Mouse (Mus musculus) hindbrain, embryonic 11.5 days (tissue): Measurements from ENCODE around the gene Ipcef1. TPM values are rescaled to one million over a fixed set of nuclear protein-coding genes. Genes with fewer than 3 reads are reported as not detected.
"Not testable (repeated sequence)": the region's sequence is repeated elsewhere in the genome, so short reads cannot be mapped to it uniquely, and the experiment has no call there.

ENCODE experiments used
- ATAC-seq: fragments of 200-750 bp; cut with Nextera tagmentation; 2 replicates; pipeline ENCODE4 v1.8.0; 2017; ENCODE audit warnings: mild to moderate bottlenecking, moderate TSS enrichment, moderate library complexity; ENCODE audit not compliant: low FRiP score
- DNase-seq: peaks from one replicate; pipeline ENCODE4 v3.0.0-alpha.2; 2015; ENCODE audit warnings: low spot score
- H3K27ac ChIP-seq: fragments of 300-500 bp; sonication (generic); 2 replicates; pipeline ENCODE4 v1.5.1; 2014; ENCODE audit warnings: mild to moderate bottlenecking, low read depth, low read length
- H3K27me3 ChIP-seq: fragments of 300-500 bp; sonication (generic); 2 replicates; pipeline ENCODE4 v1.6.1; 2014; ENCODE audit warnings: mild to moderate bottlenecking, low read length, moderate library complexity, mixed read lengths; ENCODE audit not compliant: control insufficient read depth, insufficient read depth
- H3K36me3 ChIP-seq: fragments of 300-500 bp; sonication (generic); 2 replicates; pipeline ENCODE4 v1.6.1; 2014; ENCODE audit warnings: mild to moderate bottlenecking, low read length, moderate library complexity, mixed read lengths; ENCODE audit not compliant: control insufficient read depth, insufficient read depth
- H3K4me1 ChIP-seq: fragments of 300-500 bp; sonication (generic); replicated peaks from 2 replicates; pipeline ENCODE4 v1.6.1; 2014; ENCODE audit warnings: low read length, mixed read lengths; ENCODE audit not compliant: control insufficient read depth, insufficient read depth
- H3K4me2 ChIP-seq: fragments of 300-500 bp; sonication (generic); replicated peaks from 2 replicates; pipeline ENCODE4 v1.6.1; 2014; ENCODE audit warnings: mild to moderate bottlenecking, low read depth, low read length
- H3K4me3 ChIP-seq: fragments of 300-500 bp; sonication (generic); 2 replicates; pipeline ENCODE4 v1.5.1; 2014; ENCODE audit warnings: low read depth, low read length
- H3K9ac ChIP-seq: fragments of 300-500 bp; sonication (generic); 2 replicates; pipeline ENCODE4 v1.6.1; 2014; ENCODE audit warnings: low read depth, low read length
- H3K9me3 ChIP-seq: fragments of 300-500 bp; sonication (generic); 2 replicates; pipeline ENCODE4 v1.6.1; 2016; ENCODE audit warnings: low read length; ENCODE audit not compliant: control insufficient read depth
- WGBS: fragments of 180-500 bp; shearing (Covaris S2); extraction: QIAGEN DNeasy Blood & Tissue Kit; methylation state at CpG from one replicate; pipeline ENCODE4 v1.1.7; 2014; 5-methylcytosine and 5-hydroxymethylcytosine counted together
- polyA plus RNA-seq: library from polyadenylated mRNA; unstranded; fragments of >200 nt; fragmentation: Nextera tagmentation; extraction: Ambion mirVana; gene quantifications from 2 replicates; pipeline ENCODE4 v1.2.1, GENCODE M21; 2014

Gene Ipcef1
- polyA plus RNA-seq, 1 experiment from 2014 or later: 0.31 TPM

DNA sequence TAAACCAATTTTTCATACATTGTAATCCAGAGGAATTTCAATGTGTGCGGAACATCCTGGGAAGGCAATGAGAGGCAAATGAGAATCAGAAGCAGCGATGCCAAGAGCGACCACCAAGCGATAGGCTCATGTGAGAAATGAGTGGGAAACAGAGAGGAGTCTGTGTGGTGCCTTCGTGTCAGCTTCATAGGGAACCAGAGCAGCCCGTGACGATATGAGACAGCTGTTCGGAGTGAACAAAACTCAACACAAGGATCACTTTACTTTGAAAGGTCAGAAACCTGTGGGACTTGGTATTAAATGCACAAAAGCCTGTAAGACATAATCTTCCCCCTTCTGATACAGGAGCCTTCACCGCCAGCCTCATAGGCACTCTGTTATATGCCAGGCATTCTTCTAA is 31.7 kb downstream of the Ipcef1 start:
- H3K27me3 ChIP-seq: no peaks in the 10 kb centered on the region
- ATAC-seq (no peak), DNase-seq (no peak)
- H3K4me3 ChIP-seq: no peak overlapping the region
- no peak overlapping the region for H3K4me2 ChIP-seq
- 80% methylated on average over 9 of the region's 9 CpGs for WGBS
- H3K9me3 ChIP-seq: no peaks in the 10 kb centered on the region
- no peaks in the 10 kb centered on the region for H3K4me1 ChIP-seq
- no peaks in the 10 kb centered on the region for H3K36me3 ChIP-seq
- H3K27ac ChIP-seq: no peak overlapping the region
- no peak overlapping the region for H3K9ac ChIP-seq

DNA sequence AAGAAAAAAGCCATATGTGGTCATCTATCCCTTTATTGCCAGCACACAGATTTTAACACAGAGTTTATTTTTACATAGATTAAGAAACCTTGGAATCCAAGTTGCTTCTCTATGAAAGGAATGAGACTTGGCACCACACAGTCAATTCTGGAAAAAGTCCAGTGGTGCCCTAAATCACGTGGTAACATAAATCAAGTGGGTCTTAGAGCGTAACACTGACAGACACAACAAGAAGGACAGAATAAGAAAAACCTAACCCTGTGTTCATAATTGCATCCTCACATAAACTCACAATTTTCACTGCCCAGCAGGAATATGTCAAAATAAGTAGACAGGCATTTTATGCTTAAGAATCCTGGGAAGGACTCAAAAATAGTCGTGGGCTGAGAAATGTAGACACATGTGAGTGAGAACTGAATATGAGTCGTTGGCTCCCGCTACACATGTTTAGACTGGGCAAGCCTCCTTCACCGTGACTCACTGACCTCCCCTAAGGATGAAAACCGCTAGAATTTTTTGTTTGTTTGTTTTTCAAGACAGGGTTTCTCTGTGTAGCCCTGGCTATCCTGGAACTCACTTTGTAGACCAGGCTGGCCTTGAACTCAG is 32.4 kb downstream of the Ipcef1 start:
- no peak for DNase-seq
- no peak overlapping the region for H3K4me2 ChIP-seq
- H3K4me1 ChIP-seq: no peaks in the 10 kb centered on the region
- no peak for ATAC-seq
- no peak overlapping the region for H3K4me3 ChIP-seq
- H3K9ac ChIP-seq: no peak overlapping the region
- WGBS: 83% methylated on average over 7 of the region's 7 CpGs
- H3K27me3 ChIP-seq: no peaks in the 10 kb centered on the region
- no peak overlapping the region for H3K27ac ChIP-seq
- no peaks in the 10 kb centered on the region for H3K9me3 ChIP-seq
- no peaks in the 10 kb centered on the region for H3K36me3 ChIP-seq

DNA sequence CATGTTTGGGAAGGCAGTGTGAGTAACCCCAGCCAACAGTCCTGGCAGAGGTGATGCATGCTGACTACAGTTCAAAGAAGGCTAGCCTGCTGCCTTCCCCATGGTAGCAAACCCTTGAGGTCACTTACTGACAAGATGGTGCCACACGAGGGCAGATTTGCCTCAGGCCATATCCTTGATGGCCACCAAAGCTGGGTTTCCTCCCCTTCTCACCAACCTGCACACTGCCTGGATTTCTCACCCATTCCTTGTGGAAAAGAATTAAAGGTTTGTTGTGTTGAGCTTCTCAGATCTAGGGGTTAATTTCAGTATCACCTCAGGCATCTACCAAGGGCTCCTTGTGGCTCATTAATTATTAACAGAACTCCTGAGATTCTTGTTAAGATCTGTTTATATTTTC is 37.1 kb downstream of the Ipcef1 start:
- DNase-seq: no peak
- no peak for ATAC-seq
- H3K4me1 ChIP-seq: no peaks in the 10 kb centered on the region
- no peak overlapping the region for H3K4me3 ChIP-seq
- H3K9me3 ChIP-seq: no peaks in the 10 kb centered on the region
- H3K9ac ChIP-seq: no peak overlapping the region
- no peak overlapping the region for H3K4me2 ChIP-seq
- H3K36me3 ChIP-seq: no peaks in the 10 kb centered on the region
- WGBS: 38% methylated on average over 1 of the region's 1 CpGs
- no peak overlapping the region for H3K27ac ChIP-seq
- no peaks in the 10 kb centered on the region for H3K27me3 ChIP-seq

DNA sequence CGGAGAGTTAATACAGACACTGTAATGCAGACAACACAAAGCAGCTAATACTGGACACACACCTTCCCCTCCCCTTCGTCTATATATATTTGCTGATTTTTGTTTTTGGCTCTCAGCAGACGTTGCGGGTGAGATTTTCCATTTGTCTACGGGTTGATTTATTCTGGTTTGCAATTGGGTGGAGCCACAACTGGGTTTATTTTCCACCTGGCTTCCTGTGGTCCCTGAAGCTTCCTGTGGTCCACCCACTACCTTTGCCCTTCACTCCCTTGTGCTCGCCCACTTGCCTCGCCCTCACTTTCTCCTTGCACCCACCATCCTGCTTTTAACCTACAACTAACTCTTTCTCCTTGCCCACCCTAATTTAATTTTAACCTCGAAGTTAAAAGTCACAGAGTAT is 41.7 kb downstream of the Ipcef1 start:
- H3K4me2 ChIP-seq: no peak overlapping the region
- no peak overlapping the region for H3K4me3 ChIP-seq
- no peaks in the 10 kb centered on the region for H3K36me3 ChIP-seq
- WGBS: 90% methylated on average over 8 of the region's 8 CpGs
- ATAC-seq (no peak), DNase-seq (no peak)
- no peaks in the 10 kb centered on the region for H3K27me3 ChIP-seq
- no peaks in the 10 kb centered on the region for H3K9me3 ChIP-seq
- no peaks in the 10 kb centered on the region for H3K4me1 ChIP-seq
- H3K27ac ChIP-seq: no peak overlapping the region
- no peak overlapping the region for H3K9ac ChIP-seq

DNA sequence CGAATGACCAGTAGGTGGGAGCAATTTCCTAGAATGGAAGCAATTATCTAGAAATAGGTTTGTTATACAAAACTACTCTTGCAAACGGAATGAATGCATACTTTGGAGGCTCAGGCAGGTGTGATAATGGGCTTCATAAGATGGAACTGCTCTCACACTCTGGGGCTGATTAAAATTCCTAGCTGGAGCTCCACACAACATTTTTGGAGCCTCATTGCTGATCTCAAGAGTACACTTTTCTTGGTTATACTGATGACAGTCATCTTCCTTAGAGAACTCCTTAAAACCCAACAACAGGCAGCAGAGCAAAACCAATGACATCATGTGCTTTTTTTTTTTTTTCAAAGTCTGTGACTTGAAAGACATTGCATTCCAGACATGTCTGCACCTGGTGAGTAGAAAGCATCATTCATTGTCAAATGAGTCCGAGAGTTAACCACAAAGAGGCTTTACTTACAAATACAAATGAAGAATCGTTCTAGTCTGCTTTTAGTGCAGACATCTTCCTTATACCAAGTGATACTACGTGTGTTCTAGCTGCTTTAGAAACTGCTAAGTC is 47.2 kb downstream of the Ipcef1 start:
- 71% methylated on average over 5 of the region's 5 CpGs for WGBS

DNA sequence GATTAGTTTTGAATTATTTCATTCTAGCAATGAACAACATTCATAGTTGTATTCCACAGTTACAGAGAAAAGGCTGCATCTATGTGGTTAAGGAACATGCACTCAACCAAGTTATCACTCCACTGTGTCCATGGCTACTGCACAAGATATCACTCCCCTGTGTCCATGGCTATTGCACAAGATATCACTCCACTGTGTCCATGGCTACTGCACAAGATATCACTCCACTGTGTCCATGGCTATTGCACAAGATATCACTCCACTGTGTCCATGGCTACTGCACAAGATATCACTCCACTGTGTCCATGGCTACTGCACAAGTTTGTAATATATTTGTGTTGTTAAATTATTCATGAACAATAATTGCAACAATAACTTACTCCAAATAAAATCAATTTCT is 48.4 kb downstream of the Ipcef1 start:
- not testable (repeated sequence) for H3K27me3 ChIP-seq, H3K4me2 ChIP-seq, H3K4me3 ChIP-seq, H3K36me3 ChIP-seq, H3K9ac ChIP-seq, DNase-seq, H3K27ac ChIP-seq, H3K4me1 ChIP-seq, ATAC-seq, H3K9me3 ChIP-seq

More for the DNA sequence above, 47.2 kb downstream of the Ipcef1 start:
- H3K27me3 ChIP-seq: no peaks in the 10 kb centered on the region
- H3K4me3 ChIP-seq: no peak overlapping the region
- H3K9me3 ChIP-seq: no peaks in the 10 kb centered on the region
- no peak overlapping the region for H3K27ac ChIP-seq
- no peak for DNase-seq
- H3K36me3 ChIP-seq: no peaks in the 10 kb centered on the region
- H3K4me2 ChIP-seq: no peak overlapping the region
- no peak overlapping the region for H3K9ac ChIP-seq
- H3K4me1 ChIP-seq: no peaks in the 10 kb centered on the region
- ATAC-seq: no peak

DNA sequence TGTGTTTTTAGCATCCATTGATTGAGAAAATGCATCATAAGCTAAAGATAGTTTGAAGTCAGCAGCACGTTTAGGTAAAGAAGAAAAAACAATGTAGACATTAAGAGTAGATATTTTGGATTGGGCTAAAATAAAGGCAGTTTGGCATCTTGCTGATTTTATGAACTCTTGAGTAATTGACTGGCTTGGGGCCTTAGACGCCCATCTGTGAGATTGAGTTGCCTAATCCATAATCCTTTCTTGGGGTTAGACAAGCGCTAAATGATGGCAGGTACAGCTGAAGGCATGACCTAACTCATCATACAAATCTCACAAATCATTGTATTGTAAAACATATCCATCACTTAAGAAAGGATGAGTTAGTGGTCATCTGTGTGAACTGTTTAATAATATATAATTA is 52.9 kb downstream of the Ipcef1 start:
- Histone ChIP-seq H3K4me1 (no peaks in the 10 kb centered on the region), H3K27me3 (no peaks in the 10 kb centered on the region), H3K9ac (no peak overlapping the region), H3K4me2 (no peak overlapping the region), H3K9me3 (no peaks in the 10 kb centered on the region), H3K27ac (no peak overlapping the region), H3K4me3 (no peak overlapping the region), H3K36me3 (no peaks in the 10 kb centered on the region)
- DNase-seq (no peak), ATAC-seq (no peak)
- 86% methylated on average over 3 of the region's 3 CpGs for WGBS

DNA sequence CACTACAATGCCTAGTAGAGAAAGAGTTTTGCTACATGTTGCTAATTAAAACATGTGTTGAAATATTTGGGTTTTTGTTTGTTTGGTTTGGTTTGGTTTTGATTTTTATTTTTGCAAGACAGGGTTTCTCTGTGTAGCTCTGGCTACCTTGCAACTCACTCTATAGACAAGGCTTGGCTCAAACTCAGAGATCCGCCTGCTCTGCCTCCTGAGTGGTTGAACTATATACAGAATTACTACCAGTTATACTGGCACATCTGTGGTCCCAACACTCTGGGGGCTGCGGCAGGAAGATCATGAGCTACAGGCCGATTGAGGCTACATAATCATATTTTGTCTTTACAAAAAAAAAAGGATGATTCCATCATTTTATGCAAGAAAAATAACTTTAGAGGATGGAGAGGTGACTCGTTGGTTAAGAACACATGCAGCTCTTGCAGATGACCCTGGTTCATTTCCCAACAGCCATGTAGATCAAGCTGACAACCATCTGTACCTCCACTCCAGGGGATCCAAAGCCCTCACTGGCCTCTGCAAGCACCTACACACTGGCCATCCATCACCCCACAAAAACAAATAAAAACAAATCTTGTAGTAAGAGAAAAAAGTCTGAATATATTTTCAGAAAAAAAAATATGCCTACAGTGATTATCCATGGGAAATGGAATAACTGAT is 53.6 kb downstream of the Ipcef1 start:
- WGBS: 87% methylated on average over 4 of the region's 4 CpGs
- Histone ChIP-seq H3K9ac (no peak overlapping the region), H3K36me3 (no peaks in the 10 kb centered on the region), H3K27ac (no peak overlapping the region), H3K9me3 (no peaks in the 10 kb centered on the region), H3K27me3 (no peaks in the 10 kb centered on the region), H3K4me1 (no peaks in the 10 kb centered on the region), H3K4me3 (no peak overlapping the region), H3K4me2 (no peak overlapping the region)
- ATAC-seq (no peak), DNase-seq (no peak)

DNA sequence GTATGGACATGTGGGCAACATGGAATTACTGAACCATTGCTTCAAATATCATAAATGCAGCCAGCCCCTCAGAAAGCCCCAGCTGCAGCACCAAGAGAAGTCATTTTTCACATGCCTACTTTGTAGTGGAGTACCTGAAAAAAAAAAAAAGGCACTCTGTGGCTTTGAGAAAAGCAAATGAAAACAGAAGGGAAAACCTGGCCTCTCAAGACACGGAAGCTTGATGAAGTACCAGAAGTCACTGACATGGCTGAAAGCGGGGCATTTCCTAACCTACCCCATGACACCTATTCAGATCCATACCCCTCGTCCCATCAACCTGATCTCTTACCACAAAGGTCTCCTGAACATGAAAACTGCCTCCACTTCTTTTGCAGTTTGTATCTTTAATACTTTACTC is 55.4 kb downstream of the Ipcef1 start:
- Histone ChIP-seq H3K36me3 (no peaks in the 10 kb centered on the region), H3K4me1 (no peaks in the 10 kb centered on the region), H3K9ac (no peak overlapping the region), H3K27me3 (no peaks in the 10 kb centered on the region), H3K27ac (no peak overlapping the region), H3K4me2 (no peak overlapping the region), H3K9me3 (no peaks in the 10 kb centered on the region), H3K4me3 (no peak overlapping the region)
- WGBS: 84% methylated on average over 3 of the region's 3 CpGs
- ATAC-seq: no peak
- DNase-seq: no peak
